Mouse (Mus musculus): ENCODE measurements around the gene Hspa1a.
"Not testable (repeated sequence)": the region's sequence is repeated elsewhere in the genome, so short reads cannot be mapped to it uniquely, and the experiment has no call there.

DNA sequence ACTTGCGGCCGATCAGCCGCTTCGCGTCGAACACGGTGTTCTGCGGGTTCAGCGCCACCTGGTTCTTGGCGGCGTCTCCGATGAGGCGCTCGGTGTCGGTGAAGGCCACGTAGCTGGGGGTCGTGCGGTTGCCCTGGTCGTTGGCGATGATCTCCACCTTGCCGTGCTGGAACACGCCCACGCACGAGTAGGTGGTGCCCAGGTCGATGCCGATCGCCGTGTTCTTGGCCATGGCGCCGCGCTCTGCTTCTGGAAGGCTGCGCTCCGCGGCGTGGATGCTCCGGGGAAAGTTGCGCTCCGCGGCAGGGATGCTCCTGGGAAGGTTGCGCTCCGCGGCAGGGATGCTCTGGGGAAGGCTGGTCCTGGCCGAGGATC, 275 bp downstream of the Hspa1a start:
- TF ChIP-seq POLR2A (IDR thresholded peaks at IDR 0.05; ENCODE audit: borderline replicate concordance, extremely low read depth, low read depth, low read length); CTCF (IDR thresholded peaks at IDR 0.05; ENCODE audit: insufficient read depth, low read length): not testable (repeated sequence)
